Mouse (Mus musculus): ENCODE results near the gene Bglap3. TPM values are rescaled to one million over a fixed set of nuclear protein-coding genes. Genes with fewer than 3 reads are reported as not detected.
A peak's percentile ranks its signal among the peaks of the same experiment; 100 is the strongest.
"Not testable (repeated sequence)": the region's sequence is repeated elsewhere in the genome, so short reads cannot be mapped to it uniquely, and the experiment has no call there.

The Bglap3 gene
- not detected in 2 replicates for polyA plus RNA-seq (2015; fragmentation: Nextera tagmentation; extraction: Ambion mirVana)

GRCm38 (mm10) chr3:88372643-88373042 lies at the start of gene Bglap3:
Gene Bglap3 (minus strand): TSS chr3:88372743.
- 95% methylated on average over 9 of the region's 9 CpGs for WGBS
- H3K9me3 ChIP-seq; ATAC-seq (ENCODE audit: low FRiP score, low read depth); H3K4me2 ChIP-seq; H3K4me1 ChIP-seq (replicated peaks); H3K27me3 ChIP-seq; H3K27ac ChIP-seq (replicated peaks); H3K4me3 ChIP-seq; H3K36me3 ChIP-seq; H3K9ac ChIP-seq: not testable (repeated sequence)

GRCm38 (mm10) chr3:88422020-88422720 lies 49.6 kb upstream of the Bglap3 start:
- Histone ChIP-seq H3K36me3 (peaks cover 30% of the 10 kb centered on the region), H3K27ac (replicated peaks) (peak overlapping the region; percentile 25; the same call in 1 of the 2 replicates), H3K9ac (no peak overlapping the region), H3K27me3 (no peaks in the 10 kb centered on the region), H3K4me1 (replicated peaks) (peaks cover 43% of the 10 kb centered on the region), H3K4me3 (no peak overlapping the region), H3K9me3 (no peaks in the 10 kb centered on the region), H3K4me2 (peak overlapping the region; percentile 27)
- WGBS = 25% methylated on average over 9 of the region's 9 CpGs
- ATAC-seq (ENCODE audit: low FRiP score, low read depth) = no peak; the same call in 1 of the 2 replicates

GRCm38 (mm10) chr3:88420771-88421170 lies 48.2 kb upstream of the Bglap3 start:
- Histone ChIP-seq H3K4me2 (no peak overlapping the region), H3K36me3 (peaks cover 37% of the 10 kb centered on the region), H3K4me3 (no peak overlapping the region), H3K27ac (replicated peaks) (no peak overlapping the region), H3K9me3 (no peaks in the 10 kb centered on the region), H3K9ac (no peak overlapping the region), H3K4me1 (replicated peaks) (peaks cover 43% of the 10 kb centered on the region), H3K27me3 (no peaks in the 10 kb centered on the region)
- WGBS = 96% methylated on average over 19 of the region's 19 CpGs
- no peak for ATAC-seq (ENCODE audit: low FRiP score, low read depth)

- Histone ChIP-seq H3K36me3 (peaks cover 53% of the 10 kb centered on the region), H3K9ac (no peak overlapping the region)
Observed at GRCm38 (mm10) chr3:88418016-88418415, 45.5 kb upstream of the Bglap3 start.

GRCm38 (mm10) chr3:88415668-88416067 lies 43.1 kb upstream of the Bglap3 start:
- H3K9ac ChIP-seq = no peak overlapping the region
- no peak overlapping the region for H3K4me3 ChIP-seq
- H3K27me3 ChIP-seq = no peaks in the 10 kb centered on the region
- no peak for ATAC-seq (ENCODE audit: low FRiP score, low read depth)
- H3K27ac ChIP-seq (replicated peaks) = no peak overlapping the region
- H3K36me3 ChIP-seq = peaks cover 64% of the 10 kb centered on the region
- H3K4me2 ChIP-seq = no peak overlapping the region
- H3K4me1 ChIP-seq (replicated peaks) = peaks cover 14% of the 10 kb centered on the region
- WGBS = 89% methylated on average over 4 of the region's 4 CpGs
- H3K9me3 ChIP-seq = no peaks in the 10 kb centered on the region

More at GRCm38 (mm10) chr3:88418016-88418415, 45.5 kb upstream of the Bglap3 start:
- Histone ChIP-seq H3K9me3 (no peaks in the 10 kb centered on the region), H3K4me3 (no peak overlapping the region), H3K4me2 (no peak overlapping the region), H3K27me3 (no peaks in the 10 kb centered on the region), H3K27ac (replicated peaks) (no peak overlapping the region), H3K4me1 (replicated peaks) (peaks cover 29% of the 10 kb centered on the region)
- 86% methylated on average over 6 of the region's 6 CpGs for WGBS
- ATAC-seq (ENCODE audit: low FRiP score, low read depth) = no peak

- no peak overlapping the region for H3K9ac ChIP-seq
- H3K4me1 ChIP-seq (replicated peaks) = peaks cover 21% of the 10 kb centered on the region
- H3K27ac ChIP-seq (replicated peaks) = no peak overlapping the region
- no peak for ATAC-seq (ENCODE audit: low FRiP score, low read depth)
- H3K9me3 ChIP-seq = no peaks in the 10 kb centered on the region
- peaks cover 41% of the 10 kb centered on the region for H3K36me3 ChIP-seq
- no peak overlapping the region for H3K4me2 ChIP-seq
- H3K27me3 ChIP-seq = no peaks in the 10 kb centered on the region
- no peak overlapping the region for H3K4me3 ChIP-seq
- 93% methylated on average over 11 of the region's 11 CpGs for WGBS
Observed at GRCm38 (mm10) chr3:88412636-88413035, 40.1 kb upstream of the Bglap3 start.

GRCm38 (mm10) chr3:88411681-88412080 lies 39.1 kb upstream of the Bglap3 start:
- Histone ChIP-seq H3K4me2 (no peak overlapping the region), H3K9ac (no peak overlapping the region), H3K4me1 (replicated peaks) (peaks cover 21% of the 10 kb centered on the region), H3K27me3 (no peaks in the 10 kb centered on the region), H3K9me3 (no peaks in the 10 kb centered on the region), H3K4me3 (no peak overlapping the region), H3K27ac (replicated peaks) (no peak overlapping the region), H3K36me3 (peaks cover 33% of the 10 kb centered on the region)
- WGBS = 97% methylated on average over 4 of the region's 4 CpGs
- ATAC-seq (ENCODE audit: low FRiP score, low read depth) = no peak

GRCm38 (mm10) chr3:88410645-88411031 lies 38.1 kb upstream of the Bglap3 start:
- Histone ChIP-seq H3K27ac (replicated peaks) (peak overlapping the region; percentile 84), H3K4me3 (peak overlapping the region; percentile 58), H3K9me3 (no peaks in the 10 kb centered on the region), H3K27me3 (no peaks in the 10 kb centered on the region), H3K4me2 (peak overlapping the region; percentile 66), H3K36me3 (peaks cover 29% of the 10 kb centered on the region), H3K9ac (peak overlapping the region; percentile 62), H3K4me1 (replicated peaks) (peaks cover 21% of the 10 kb centered on the region)
- ATAC-seq (ENCODE audit: low FRiP score, low read depth) = no peak
- 29% methylated on average over 7 of the region's 7 CpGs for WGBS

- H3K27me3 ChIP-seq = no peaks in the 10 kb centered on the region
- peaks cover 21% of the 10 kb centered on the region for H3K4me1 ChIP-seq (replicated peaks)
- H3K9me3 ChIP-seq = no peaks in the 10 kb centered on the region
- WGBS = under 1% methylated on average over 54 of the region's 54 CpGs
- H3K9ac ChIP-seq = peak within 1 kb of the TSS; percentile 62
- peaks cover 27% of the 10 kb centered on the region for H3K36me3 ChIP-seq
- H3K4me3 ChIP-seq = peak within 1 kb of the TSS; percentile 58
- H3K27ac ChIP-seq (replicated peaks) = peak within 1 kb of the TSS; percentile 84
- ATAC-seq (ENCODE audit: low FRiP score, low read depth) = peak; percentile 92
- H3K4me2 ChIP-seq = peak within 1 kb of the TSS; percentile 66
Observed at GRCm38 (mm10) chr3:88409741-88410644, 37.5 kb upstream of the Bglap3 start, which contains the start of gene Pmf1. Gene Pmf1 (minus strand): TSS chr3:88410331.

- Histone ChIP-seq H3K27ac (replicated peaks) (no peak overlapping the region), H3K27me3 (no peaks in the 10 kb centered on the region), H3K9me3 (no peaks in the 10 kb centered on the region), H3K4me3 (peak overlapping the region; percentile 58; the same call in 1 of the 2 replicates), H3K9ac (peak overlapping the region; percentile 62; the same call in 1 of the 2 replicates), H3K4me1 (replicated peaks) (peaks cover 21% of the 10 kb centered on the region), H3K4me2 (peak overlapping the region; percentile 66), H3K36me3 (peaks cover 17% of the 10 kb centered on the region)
- no peak for ATAC-seq (ENCODE audit: low FRiP score, low read depth)
- 72% methylated on average over 5 of the region's 5 CpGs for WGBS
Observed at GRCm38 (mm10) chr3:88408953-88409352, 36.4 kb upstream of the Bglap3 start.

- no peak overlapping the region for H3K27ac ChIP-seq (replicated peaks)
- WGBS = 62% methylated on average over 7 of the region's 7 CpGs
- H3K4me2 ChIP-seq = no peak overlapping the region
- H3K9me3 ChIP-seq = no peaks in the 10 kb centered on the region
- no peak overlapping the region for H3K4me3 ChIP-seq
- H3K9ac ChIP-seq = no peak overlapping the region
- H3K27me3 ChIP-seq = no peaks in the 10 kb centered on the region
- H3K4me1 ChIP-seq (replicated peaks) = peaks cover 21% of the 10 kb centered on the region
- peaks cover 11% of the 10 kb centered on the region for H3K36me3 ChIP-seq
- no peak for ATAC-seq (ENCODE audit: low FRiP score, low read depth)
Observed at GRCm38 (mm10) chr3:88407529-88407928, 35.0 kb upstream of the Bglap3 start.

- no peak overlapping the region for H3K27ac ChIP-seq (replicated peaks)
- H3K4me2 ChIP-seq = no peak overlapping the region
- H3K9me3 ChIP-seq = no peaks in the 10 kb centered on the region
- peaks cover 7% of the 10 kb centered on the region; the same call in 1 of the 2 replicates for H3K36me3 ChIP-seq
- H3K4me3 ChIP-seq = no peak overlapping the region
- H3K4me1 ChIP-seq (replicated peaks) = peaks cover 21% of the 10 kb centered on the region
- H3K9ac ChIP-seq = no peak overlapping the region
- 0% methylated on average over 2 of the region's 2 CpGs for WGBS
- peak; percentile 57; the same call in 1 of the 2 replicates for ATAC-seq (ENCODE audit: low FRiP score, low read depth)
- H3K27me3 ChIP-seq = no peaks in the 10 kb centered on the region
Observed at GRCm38 (mm10) chr3:88407090-88407489, 34.5 kb upstream of the Bglap3 start.
